Mouse (Mus musculus): ENCODE data around the gene Olfr676.
"Not testable (repeated sequence)": the region's sequence is repeated elsewhere in the genome, so short reads cannot be mapped to it uniquely, and the experiment has no call there.

Olfr676 gene

GRCm38 (mm10) chr7:105032398-105032797 lies at the start of gene Olfr676:
TSS of gene Olfr676 (plus strand) at chr7:105032698.
- no peak for DNase-seq (ENCODE audit: low spot score)

- no peak for DNase-seq (ENCODE audit: low spot score)
These were observed 30.6 kb upstream of the Olfr676 start, which contains the start of gene Olfr672 for GRCm38 (mm10) chr7:105001929-105002328. TSS of gene Olfr672 (minus strand) at chr7:105002029.

GRCm38 (mm10) chr7:105022530-105022929 lies 10.0 kb upstream of the Olfr676 start:
- DNase-seq (ENCODE audit: low spot score) = no peak

- DNase-seq (ENCODE audit: low spot score) = no peak
These were observed 4.1 kb upstream of the Olfr676 start, which contains the start of gene Olfr675 for GRCm38 (mm10) chr7:105028360-105028759. TSS of gene Olfr675 (minus strand) at chr7:105028460.

- not testable (repeated sequence) for DNase-seq (ENCODE audit: low spot score)
These were observed 1.3 kb downstream of the Olfr676 start for GRCm38 (mm10) chr7:105033836-105034235.

GRCm38 (mm10) chr7:105058951-105059350 lies 26.5 kb downstream of the Olfr676 start:
- DNase-seq (ENCODE audit: low spot score) = no peak

GRCm38 (mm10) chr7:105064175-105064574 lies 31.7 kb downstream of the Olfr676 start, which contains the start of gene Olfr678:
TSS of gene Olfr678 (plus strand) at chr7:105064475.
- no peak for DNase-seq (ENCODE audit: low spot score)

GRCm38 (mm10) chr7:105080905-105081304 lies 48.4 kb downstream of the Olfr676 start, which contains the start of gene Olfr679:
TSS of gene Olfr679 (plus strand) at chr7:105081205.
- DNase-seq (ENCODE audit: low spot score) = no peak

Measured in ovary, postnatal 36 days (tissue).